Mouse (Mus musculus): ENCODE data around the gene Polg2. TPM values are rescaled to one million over a fixed set of nuclear protein-coding genes. Genes with fewer than 3 reads are reported as not detected.
"Not testable (repeated sequence)": the region's sequence is repeated elsewhere in the genome, so short reads cannot be mapped to it uniquely, and the experiment has no call there.

Polg2 gene
- total and polyA plus RNA-seq, 2 experiments from 2014 or later, result 10.0 to 10.5 TPM

DNA sequence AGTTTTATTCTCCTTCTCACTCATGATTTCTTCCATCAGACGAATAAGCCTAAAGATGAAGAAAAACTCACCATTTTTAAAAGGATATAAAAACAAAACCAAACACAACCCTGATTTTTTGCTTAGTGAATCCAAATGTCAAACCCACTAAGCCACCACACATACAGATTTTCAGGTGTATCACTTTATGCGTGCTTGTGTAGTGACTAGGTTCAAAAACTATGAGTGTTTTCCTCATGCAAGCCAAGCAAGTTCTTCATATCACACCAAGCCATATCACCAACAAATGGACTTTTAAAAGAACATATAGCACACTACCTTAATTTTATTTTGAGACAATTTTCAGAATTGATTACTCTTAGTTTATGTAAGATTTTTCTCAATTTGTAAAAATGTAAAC is 5.1 kb upstream of the Polg2 start:
- Histone ChIP-seq H3K9me3 (ENCODE audit: low read length) (no peaks in the 10 kb centered on the region), H3K27ac (ENCODE audit: low read depth, low read length) (no peak overlapping the region), H3K27me3 (ENCODE audit: insufficient read depth, low read length) (no peaks in the 10 kb centered on the region), H3K4me3 (ENCODE audit: low read depth, low read length) (no peak overlapping the region), H3K9ac (no peak overlapping the region), H3K36me3 (ENCODE audit: insufficient read depth) (peaks cover 51% of the 10 kb centered on the region), H3K4me2 (ENCODE audit: low read depth) (no peak overlapping the region), H3K4me1 (ENCODE audit: insufficient read depth) (peaks cover 10% of the 10 kb centered on the region; the same call in 1 of the 2 replicates)
- DNase-seq, result no peak
- WGBS, result 83% methylated on average over 2 of the region's 2 CpGs
- ATAC-seq, result no peak
- no peak for TF ChIP-seq CTCF (IDR thresholded peaks at IDR 0.05; ENCODE audit: low read depth)

- Histone ChIP-seq H3K4me2 (ENCODE audit: low read depth) (no peak overlapping the region), H3K27ac (ENCODE audit: low read depth, low read length) (no peak overlapping the region), H3K4me1 (ENCODE audit: insufficient read depth) (peaks cover 10% of the 10 kb centered on the region; the same call in 1 of the 2 replicates), H3K9ac (no peak overlapping the region), H3K4me3 (ENCODE audit: low read depth, low read length) (no peak overlapping the region), H3K9me3 (ENCODE audit: low read length) (no peaks in the 10 kb centered on the region), H3K36me3 (ENCODE audit: insufficient read depth) (peaks cover 51% of the 10 kb centered on the region), H3K27me3 (ENCODE audit: insufficient read depth, low read length) (no peaks in the 10 kb centered on the region)
- ATAC-seq (no peak), DNase-seq (no peak)
- TF ChIP-seq CTCF (IDR thresholded peaks at IDR 0.05; ENCODE audit: low read depth), result no peak
- WGBS, result 78% methylated on average over 9 of the region's 9 CpGs
These were observed 3.8 kb upstream of the Polg2 start for GRCm38 (mm10) chr11:106782841-106783764.

GRCm38 (mm10) chr11:106782271-106782670 is 2.9 kb upstream of the Polg2 start:
- not testable (repeated sequence) for H3K9me3 ChIP-seq (ENCODE audit: low read length); H3K4me2 ChIP-seq (ENCODE audit: low read depth); ATAC-seq; H3K4me3 ChIP-seq (ENCODE audit: low read depth, low read length); DNase-seq; H3K27ac ChIP-seq (ENCODE audit: low read depth, low read length); H3K9ac ChIP-seq; H3K27me3 ChIP-seq (ENCODE audit: insufficient read depth, low read length)
- H3K36me3 ChIP-seq (ENCODE audit: insufficient read depth), result peaks cover 51% of the 10 kb centered on the region
- WGBS, result 91% methylated on average over 7 of the region's 7 CpGs
- H3K4me1 ChIP-seq (ENCODE audit: insufficient read depth), result peaks cover 12% of the 10 kb centered on the region; the same call in 1 of the 2 replicates

- no peak for TF ChIP-seq CTCF (IDR thresholded peaks at IDR 0.05; ENCODE audit: low read depth)
- WGBS, result 80% methylated on average over 6 of the region's 6 CpGs
- Histone ChIP-seq H3K4me2 (ENCODE audit: low read depth) (no peak overlapping the region), H3K9ac (no peak overlapping the region), H3K4me3 (ENCODE audit: low read depth, low read length) (no peak overlapping the region), H3K27me3 (ENCODE audit: insufficient read depth, low read length) (no peaks in the 10 kb centered on the region), H3K36me3 (ENCODE audit: insufficient read depth) (peaks cover 47% of the 10 kb centered on the region), H3K9me3 (ENCODE audit: low read length) (no peaks in the 10 kb centered on the region), H3K4me1 (ENCODE audit: insufficient read depth) (peaks cover 11% of the 10 kb centered on the region; the same call in 1 of the 2 replicates), H3K27ac (ENCODE audit: low read depth, low read length) (no peak overlapping the region)
- no peak for ATAC-seq
- DNase-seq, result no peak
These were observed 1.4 kb upstream of the Polg2 start for GRCm38 (mm10) chr11:106780590-106781220.

DNA sequence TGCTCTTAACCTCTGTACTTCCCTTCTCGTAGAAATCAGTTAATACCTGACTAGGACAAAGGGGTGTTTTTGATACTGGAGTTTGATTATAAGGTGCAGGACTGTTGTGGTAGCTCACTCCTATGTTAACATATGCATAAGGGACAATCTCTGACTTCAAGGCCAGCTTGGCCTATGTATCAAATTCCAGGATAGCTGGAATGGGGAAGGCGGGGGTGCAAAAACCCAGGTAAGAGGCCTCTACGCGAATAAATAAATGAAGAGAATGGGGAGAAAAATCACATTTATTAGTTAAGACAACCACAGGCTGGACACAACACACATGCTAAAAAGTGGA is 720 bp upstream of the Polg2 start:
- Histone ChIP-seq H3K9me3 (ENCODE audit: low read length) (no peaks in the 10 kb centered on the region), H3K36me3 (ENCODE audit: insufficient read depth) (peaks cover 46% of the 10 kb centered on the region), H3K27ac (ENCODE audit: low read depth, low read length) (peak overlapping the region; percentile 88; the same call in 1 of the 2 replicates), H3K4me3 (ENCODE audit: low read depth, low read length) (peak overlapping the region; percentile 72; the same call in 1 of the 2 replicates), H3K27me3 (ENCODE audit: insufficient read depth, low read length) (no peaks in the 10 kb centered on the region), H3K4me2 (ENCODE audit: low read depth) (no peak overlapping the region), H3K9ac (0 out of 2 replicates have a peak overlapping the region, but pooled peaks have one; percentile 77), H3K4me1 (ENCODE audit: insufficient read depth) (0 out of 2 replicates have a peak, but pooled peaks cover 4% of the 10 kb centered on the region)
- no peak for TF ChIP-seq CTCF (IDR thresholded peaks at IDR 0.05; ENCODE audit: low read depth)
- DNase-seq (no peak), ATAC-seq (no peak)
- 59% methylated on average over 4 of the region's 4 CpGs for WGBS

DNA sequence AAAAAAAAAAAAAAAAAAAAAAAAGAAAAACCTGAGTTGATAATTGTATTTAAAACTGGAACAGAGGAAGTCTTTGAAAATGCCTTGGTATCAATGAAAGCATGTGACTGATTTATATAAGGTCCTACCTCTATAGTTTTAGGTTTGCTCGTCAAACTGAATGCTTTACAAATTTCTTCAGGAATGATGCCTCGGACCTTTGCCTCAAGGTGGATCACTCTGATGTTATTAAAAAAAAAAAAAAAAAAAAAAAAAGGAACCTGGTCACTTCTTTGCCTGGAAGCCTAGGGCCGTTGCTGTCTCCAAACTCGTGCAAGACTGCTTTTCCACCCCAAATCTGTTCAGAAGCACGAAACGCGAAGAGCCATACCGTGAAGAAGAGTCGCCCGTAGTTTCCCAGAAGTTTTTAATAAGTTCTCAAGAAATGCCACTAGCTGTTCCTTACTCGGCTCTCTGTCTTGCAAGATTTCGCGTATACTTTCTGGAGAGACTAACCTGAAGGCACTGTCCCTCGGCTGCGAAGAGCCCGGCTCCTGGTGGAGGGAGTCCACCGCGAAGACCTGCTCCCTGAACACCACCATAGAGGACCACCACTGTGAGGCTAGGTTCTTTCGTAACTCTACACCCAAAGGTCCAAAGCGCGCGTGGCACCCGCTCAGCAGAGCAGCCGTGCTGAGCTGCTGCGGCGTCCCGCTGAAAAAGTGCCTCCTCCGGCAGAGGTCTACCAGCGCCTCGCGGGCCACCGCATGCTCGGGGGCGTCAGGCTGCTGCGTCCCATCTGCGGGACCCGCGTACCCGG is 549 bp downstream of the Polg2 start:
- Histone ChIP-seq H3K27me3 (ENCODE audit: insufficient read depth, low read length) (no peaks in the 10 kb centered on the region), H3K36me3 (ENCODE audit: insufficient read depth) (peaks cover 49% of the 10 kb centered on the region), H3K4me2 (ENCODE audit: low read depth) (peak overlapping the region; percentile 87), H3K27ac (ENCODE audit: low read depth, low read length) (peak overlapping the region; percentile 88), H3K9ac (peak overlapping the region; percentile 77), H3K9me3 (ENCODE audit: low read length) (no peaks in the 10 kb centered on the region), H3K4me1 (ENCODE audit: insufficient read depth) (0 out of 2 replicates have a peak, but pooled peaks cover 2% of the 10 kb centered on the region), H3K4me3 (ENCODE audit: low read depth, low read length) (peak overlapping the region; percentile 72)
- WGBS, result 2% methylated on average over 39 of the region's 39 CpGs
- ATAC-seq (peak; percentile 77), DNase-seq (no peak)
- no peak for TF ChIP-seq CTCF (IDR thresholded peaks at IDR 0.05; ENCODE audit: low read depth)
